Mouse (Mus musculus) olfactory bulb, adult 2 months (tissue): ENCODE measurements around the gene Prss46.

ENCODE experiments used
- CTCF ChIP-seq: fragments of 200-500 bp; IDR thresholded peaks from 2 replicates; pipeline ENCODE4 v1.5.1; 2012; ENCODE audit warnings: low read depth, mild to moderate bottlenecking, low read length, moderate library complexity; ENCODE audit not compliant: insufficient read depth
- POLR2A ChIP-seq: fragments of 200-500 bp; IDR thresholded peaks from 2 replicates; pipeline ENCODE4 v1.6.1; 2012; ENCODE audit warnings: mild to moderate bottlenecking, low read depth, low read length, moderate library complexity; ENCODE audit not compliant: insufficient read depth

GRCm38 (mm10) chr9:110891077-110891828, 46.9 kb downstream of the Prss46 start:
- TF ChIP-seq POLR2A = no peak
- TF ChIP-seq CTCF = no peak
